Mouse (Mus musculus): ENCODE data around the gene Napepld.

DNA sequence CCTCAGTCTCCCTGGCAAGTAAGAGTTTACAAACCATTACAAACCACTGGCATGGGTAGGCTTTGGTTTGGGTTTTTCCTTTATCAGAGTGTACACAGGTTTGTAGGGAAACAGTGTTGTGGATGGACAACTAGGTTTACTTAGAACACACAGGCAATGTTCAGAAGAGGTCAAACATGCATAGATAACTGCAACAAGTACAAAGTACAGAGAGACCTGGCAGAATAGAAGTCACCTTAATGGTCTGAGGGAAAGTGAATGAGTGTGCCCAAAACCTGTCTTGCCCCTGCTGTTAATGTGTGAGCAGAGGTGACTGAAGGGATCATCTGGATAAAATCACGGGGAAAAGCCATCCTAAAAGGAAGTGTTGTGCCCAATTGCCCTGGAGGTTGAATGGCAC is 57.6 kb downstream of the Napepld start:
- TF ChIP-seq CTCF (IDR thresholded peaks at IDR 0.05; ENCODE audit: borderline replicate concordance, extremely low read depth, insufficient read depth, insufficient read length) (no peak), POLR2A (IDR thresholded peaks at IDR 0.05; ENCODE audit: borderline replicate concordance, extremely low read depth, insufficient read depth, insufficient read length, poor library complexity, severe bottlenecking) (no peak)

Data from brain, embryonic 14.5 days (tissue).